Mouse (Mus musculus) MEL (cell line): ENCODE results near the gene Mrps23. TPM values are rescaled to one million over a fixed set of nuclear protein-coding genes. Genes with fewer than 3 reads are reported as not detected.

ENCODE experiments used
- DNase-seq: peaks from one replicate; pipeline ENCODE4 v3.0.0; 2011; ENCODE audit warnings: low read depth, low spot score
- H3K27ac ChIP-seq: 2 replicates; pipeline ENCODE4 v1.5.1; 2012; ENCODE audit warnings: low read depth, mild to moderate bottlenecking, control low read depth, low read length, moderate library complexity; ENCODE audit not compliant: control insufficient read depth
- H3K27me3 ChIP-seq, 2 experiments: fragments of 150-350 bp in 1 of 2; sonication (generic) in 1 of 2; 2 replicates each; pipeline ENCODE4 v1.6.1; 2012; ENCODE audit warnings: low read length in 2 of 2, mild to moderate bottlenecking in 2 of 2, improper control_type of control experiment in 1 of 2, moderate library complexity in 1 of 2; ENCODE audit not compliant: insufficient read depth in 2 of 2, control insufficient read depth in 1 of 2
- H3K36me3 ChIP-seq, 2 experiments: 2 replicates each; pipeline ENCODE4 v1.6.1; 2012 to 2014; ENCODE audit warnings: low read length in 2 of 2, improper control_type of control experiment in 1 of 2, inconsistent platforms in 1 of 2, mild to moderate bottlenecking in 1 of 2; ENCODE audit not compliant: insufficient read depth in 2 of 2, control insufficient read depth in 1 of 2
- H3K4me1 ChIP-seq, 2 experiments: fragments of 150-350 bp in 1 of 2; sonication (generic) in 1 of 2; 2 replicates each; pipeline ENCODE4 v1.6.1; 2012; ENCODE audit warnings: low read length in 2 of 2, improper control_type of control experiment in 1 of 2, mild to moderate bottlenecking in 1 of 2; ENCODE audit not compliant: insufficient read depth in 2 of 2, control insufficient read depth in 1 of 2
- H3K4me3 ChIP-seq, 2 experiments: fragments of 150-350 bp in 1 of 2; sonication (generic) in 1 of 2; 2 replicates each; pipeline ENCODE4 v1.5.1; 2012; ENCODE audit warnings: low read depth in 2 of 2, low read length in 2 of 2, mild to moderate bottlenecking in 2 of 2, moderate library complexity in 2 of 2, control low read depth in 1 of 2, improper control_type of control experiment in 1 of 2; ENCODE audit not compliant: control insufficient read depth in 1 of 2, insufficient read depth in 1 of 2
- H3K79me2 ChIP-seq: 2 replicates; pipeline ENCODE4 v1.6.1; 2012; ENCODE audit warnings: mild to moderate bottlenecking, low read length, moderate library complexity; ENCODE audit not compliant: control insufficient read depth, poor library complexity, insufficient read depth
- H3K9ac ChIP-seq: 2 replicates; pipeline ENCODE4 v1.6.1; 2012; ENCODE audit warnings: low read depth, mild to moderate bottlenecking, control low read depth, low read length, moderate library complexity; ENCODE audit not compliant: control insufficient read depth, poor library complexity, severe bottlenecking
- H3K9me3 ChIP-seq: fragments of 150-350 bp; sonication (generic); replicated peaks from 2 replicates; pipeline ENCODE4 v1.6.1; 2012; ENCODE audit warnings: mild to moderate bottlenecking, low read length, improper control_type of control experiment, moderate library complexity; ENCODE audit not compliant: insufficient read depth
- BHLHE40 ChIP-seq: IDR thresholded peaks from 2 replicates; pipeline ENCODE4 v1.6.1; 2012; ENCODE audit warnings: low read depth, mild to moderate bottlenecking, inconsistent platforms, low read length, improper control_type of control experiment, borderline replicate concordance
- CHD1 ChIP-seq: IDR thresholded peaks from 2 replicates; pipeline ENCODE4 v1.6.1; 2012; ENCODE audit warnings: low read depth, mild to moderate bottlenecking, inconsistent platforms, low read length, improper control_type of control experiment
- CHD2 ChIP-seq: IDR thresholded peaks from 2 replicates; pipeline ENCODE4 v1.6.1; 2011; ENCODE audit warnings: low read length, improper control_type of control experiment
- E2F4 ChIP-seq: IDR thresholded peaks from 2 replicates; pipeline ENCODE4 v1.6.1; 2011; ENCODE audit warnings: low read depth, low read length, improper control_type of control experiment, borderline replicate concordance
- ELF1 ChIP-seq: IDR thresholded peaks from 2 replicates; pipeline ENCODE4 v1.6.1; 2014; ENCODE audit warnings: low read depth, mild to moderate bottlenecking, inconsistent platforms, low read length, improper control_type of control experiment, moderate library complexity
- KAT2A ChIP-seq: conservative IDR thresholded peaks from 2 replicates; pipeline ENCODE4 v1.6.1; 2012; ENCODE audit warnings: low read depth, low read length, improper control_type of control experiment, inconsistent platforms
- MAZ ChIP-seq: IDR thresholded peaks from 2 replicates; pipeline ENCODE4 v1.6.1; 2012; ENCODE audit warnings: low read depth, mild to moderate bottlenecking, inconsistent platforms, low read length, improper control_type of control experiment
- MEF2A ChIP-seq: IDR thresholded peaks from 2 replicates; pipeline ENCODE4 v1.6.1; 2014; ENCODE audit warnings: low read depth, mild to moderate bottlenecking, inconsistent platforms, low read length, improper control_type of control experiment; ENCODE audit not compliant: poor library complexity, insufficient replicate concordance, severe bottlenecking; ENCODE audit errors: extremely low read depth
- MXI1 ChIP-seq: IDR thresholded peaks from 2 replicates; pipeline ENCODE4 v1.6.1; 2011; ENCODE audit warnings: mild to moderate bottlenecking, low read depth, low read length, improper control_type of control experiment
- MYB ChIP-seq: IDR thresholded peaks from 2 replicates; pipeline ENCODE4 v1.6.1; 2011; ENCODE audit warnings: mild to moderate bottlenecking, low read depth, low read length, improper control_type of control experiment
- NRF1 ChIP-seq: IDR thresholded peaks from 2 replicates; pipeline ENCODE4 v1.6.1; 2014; ENCODE audit warnings: low read depth, mild to moderate bottlenecking, inconsistent platforms, low read length, improper control_type of control experiment, moderate library complexity; ENCODE audit not compliant: poor library complexity, insufficient read depth, severe bottlenecking
- POLR2AphosphoS5 ChIP-seq: IDR thresholded peaks from 2 replicates; pipeline ENCODE4 v1.6.1; 2012; ENCODE audit warnings: low read depth, borderline replicate concordance, mild to moderate bottlenecking, inconsistent platforms, low read length, moderate library complexity, mixed read lengths
- RCOR1 ChIP-seq: IDR thresholded peaks from 2 replicates; pipeline ENCODE4 v1.6.1; 2012; ENCODE audit warnings: low read depth, mild to moderate bottlenecking, inconsistent platforms, low read length, improper control_type of control experiment
- SIN3A ChIP-seq: IDR thresholded peaks from 2 replicates; pipeline ENCODE4 v1.6.1; 2012; ENCODE audit warnings: low read length, improper control_type of control experiment, inconsistent platforms
- TCF12 ChIP-seq: IDR thresholded peaks from 2 replicates; pipeline ENCODE4 v1.6.1; 2014; ENCODE audit warnings: low read depth, mild to moderate bottlenecking, inconsistent platforms, low read length, improper control_type of control experiment, moderate library complexity
- ZKSCAN1 ChIP-seq: IDR thresholded peaks from 2 replicates; pipeline ENCODE4 v1.6.1; 2012; ENCODE audit warnings: low read depth, mild to moderate bottlenecking, inconsistent platforms, low read length, improper control_type of control experiment, moderate library complexity
- ZMIZ1 ChIP-seq: IDR thresholded peaks from 2 replicates; pipeline ENCODE4 v1.6.1; 2012; ENCODE audit warnings: low read depth, mild to moderate bottlenecking, inconsistent platforms, low read length, improper control_type of control experiment, moderate library complexity
- polyA plus RNA-seq, 2 experiments: library from polyadenylated mRNA; stranded (reverse) in 1 of 2; unstranded in 1 of 2; fragments of >175 nt in 1 of 2; fragments of >200 nt in 1 of 2; gene quantifications; 2 replicates each; pipeline versions ENCODE4 v1.2.1 to v1.2.4; 2012; ENCODE audit warnings: low replicate concordance in 2 of 2, low read depth in 1 of 2; ENCODE audit not compliant: insufficient read length in 2 of 2, insufficient read depth in 1 of 2, missing spikeins in 1 of 2
- total RNA-seq: library from RNA; depleted of rRNA; stranded (reverse); fragments of 300-350 nt; gene quantifications from 2 replicates; pipeline ENCODE4 v1.2.3, GENCODE M21; 2012

The Mrps23 gene
- total and polyA plus RNA-seq, 3 experiments = 190 to 381 TPM; not detected in 1

GRCm38 (mm10) chr11:88203712-88204532, at the start of gene Mrps23 (continued):
- TF ChIP-seq MYB (peak; percentile 55), ZMIZ1 (peak; percentile 92), NRF1 (0 out of 2 replicates have a peak, but pooled peaks have one; percentile 33), MAZ (peak; percentile 92)

- no peak for TF ChIP-seq TCF12
- TF ChIP-seq CHD1 = no peak
- TF ChIP-seq CHD2 = no peak
- TF ChIP-seq SIN3A = no peak
- no peak for TF ChIP-seq ELF1
- TF ChIP-seq MXI1 = no peak
- TF ChIP-seq RCOR1 = no peak
- TF ChIP-seq BHLHE40 = no peak
- no peak for TF ChIP-seq ZKSCAN1
- TF ChIP-seq POLR2AphosphoS5 = no peak
- TF ChIP-seq KAT2A = no peak
- TF ChIP-seq E2F4 = no peak
- no peak for TF ChIP-seq MEF2A
- TF ChIP-seq, all 39 proteins: peak for 0
- Histone ChIP-seq H3K36me3 (no peaks in the 10 kb centered on the region), H3K79me2 (no peaks in the 10 kb centered on the region), H3K4me3 (no peak overlapping the region), H3K9me3 (no peaks in the 10 kb centered on the region), H3K27me3 (peaks cover 0 to 2% of the 10 kb centered on the region in 2 experiments; a peak in 2 of 4 replicates), H3K27ac (no peak overlapping the region), H3K9ac (no peak overlapping the region), H3K4me1 (peaks cover 0 to 4% of the 10 kb centered on the region in 2 experiments; a peak in 1 of 4 replicates)
- no peak for DNase-seq
Measured at GRCm38 (mm10) chr11:88154500-88154899, 49.7 kb upstream of the Mrps23 start.

GRCm38 (mm10) chr11:88155451-88155850, 48.7 kb upstream of the Mrps23 start:
- H3K27me3 ChIP-seq = peaks cover 0 to 2% of the 10 kb centered on the region in 2 experiments; a peak in 2 of 4 replicates
- H3K4me1 ChIP-seq = peaks cover 0 to 4% of the 10 kb centered on the region in 2 experiments; a peak in 1 of 4 replicates
- no peak for DNase-seq
- TF ChIP-seq KAT2A (no peak), MYB (no peak)
- H3K27ac ChIP-seq = no peak overlapping the region
- no peaks in the 10 kb centered on the region for H3K79me2 ChIP-seq
- H3K9me3 ChIP-seq = no peaks in the 10 kb centered on the region
- H3K36me3 ChIP-seq = no peaks in the 10 kb centered on the region
- no peak overlapping the region for H3K9ac ChIP-seq
- H3K4me3 ChIP-seq = no peak overlapping the region
